Mouse (Mus musculus): ENCODE results near the gene Camp.

DNA sequence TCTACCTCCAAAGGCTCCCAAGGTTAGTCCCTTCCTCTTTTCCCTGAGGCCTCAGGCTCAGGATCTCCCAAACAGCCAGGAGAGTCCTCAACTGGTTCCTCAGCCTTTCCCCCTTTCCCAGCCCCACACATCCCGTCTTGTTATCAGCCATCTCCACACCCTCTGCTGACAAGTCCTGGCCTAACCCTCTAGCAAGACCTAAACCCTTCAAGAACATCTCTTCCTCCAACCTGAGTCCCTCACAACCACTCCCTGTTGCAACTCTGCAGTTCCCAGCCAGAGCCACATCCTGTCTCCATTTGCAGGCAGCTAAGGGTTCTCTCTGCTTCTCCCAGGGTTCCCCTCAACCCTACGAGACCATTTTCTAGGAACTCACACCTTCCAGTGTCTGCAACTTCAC lies 16.8 kb upstream of the Camp start:
- no peak for TF ChIP-seq POLR2A (IDR thresholded peaks at IDR 0.05; ENCODE audit: control insufficient read depth, extremely low read depth, insufficient read depth, low read length, poor library complexity)
- no peak for TF ChIP-seq CTCF (IDR thresholded peaks at IDR 0.05; ENCODE audit: borderline replicate concordance, control insufficient read depth, extremely low read depth, insufficient read depth, low read length, poor library complexity)

All from thymus, adult 2 months (tissue).